Mouse (Mus musculus): Measurements from ENCODE around the gene Ddx39. TPM values are rescaled to one million over a fixed set of nuclear protein-coding genes. Genes with fewer than 3 reads are reported as not detected.

Gene Ddx39
- total RNA-seq (2014; fragmentation: Nextera tagmentation) (115 and 123 TPM in 2 replicates), total RNA-seq (2017) (123 and 124 TPM in 2 replicates)

DNA sequence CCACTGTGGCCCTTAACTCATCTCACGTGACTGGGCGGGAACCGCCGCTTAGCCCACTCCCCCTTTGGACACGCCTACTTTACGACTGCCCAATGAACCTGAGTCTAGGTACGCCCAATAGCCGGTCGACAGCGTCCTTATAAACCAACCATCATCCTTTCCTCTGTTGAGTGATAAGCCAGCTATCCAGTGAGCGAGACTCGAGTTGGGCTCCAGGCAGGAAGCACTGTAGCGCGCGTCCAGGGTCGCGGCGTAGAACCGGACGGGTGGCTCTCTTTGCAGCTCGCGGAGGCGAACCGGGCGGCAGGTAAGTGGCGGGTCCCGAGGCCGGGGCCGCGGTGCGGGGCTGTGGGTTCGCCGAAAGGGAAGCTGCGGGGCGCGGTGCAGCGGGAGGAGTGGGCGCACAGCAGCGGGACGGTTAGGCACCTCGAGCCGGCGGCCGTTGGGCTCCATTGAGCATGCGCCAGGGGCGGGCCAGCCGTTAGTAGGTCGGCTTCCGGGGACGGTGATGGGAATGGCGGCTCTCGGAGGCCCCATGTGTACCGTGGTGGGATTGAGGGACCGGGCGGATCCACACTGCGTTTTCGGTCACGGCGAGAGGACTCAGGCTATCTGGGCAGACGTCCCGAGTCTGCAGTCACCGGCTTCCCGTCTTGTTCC lies at the start of gene Ddx39:
TSS of gene Ddx39 (plus strand) at position 147 of the 660 bp plus-strand sequence.
- ATAC-seq (replicated peaks; ENCODE audit: poor library complexity, severe bottlenecking), result peak; percentile 94

DNA sequence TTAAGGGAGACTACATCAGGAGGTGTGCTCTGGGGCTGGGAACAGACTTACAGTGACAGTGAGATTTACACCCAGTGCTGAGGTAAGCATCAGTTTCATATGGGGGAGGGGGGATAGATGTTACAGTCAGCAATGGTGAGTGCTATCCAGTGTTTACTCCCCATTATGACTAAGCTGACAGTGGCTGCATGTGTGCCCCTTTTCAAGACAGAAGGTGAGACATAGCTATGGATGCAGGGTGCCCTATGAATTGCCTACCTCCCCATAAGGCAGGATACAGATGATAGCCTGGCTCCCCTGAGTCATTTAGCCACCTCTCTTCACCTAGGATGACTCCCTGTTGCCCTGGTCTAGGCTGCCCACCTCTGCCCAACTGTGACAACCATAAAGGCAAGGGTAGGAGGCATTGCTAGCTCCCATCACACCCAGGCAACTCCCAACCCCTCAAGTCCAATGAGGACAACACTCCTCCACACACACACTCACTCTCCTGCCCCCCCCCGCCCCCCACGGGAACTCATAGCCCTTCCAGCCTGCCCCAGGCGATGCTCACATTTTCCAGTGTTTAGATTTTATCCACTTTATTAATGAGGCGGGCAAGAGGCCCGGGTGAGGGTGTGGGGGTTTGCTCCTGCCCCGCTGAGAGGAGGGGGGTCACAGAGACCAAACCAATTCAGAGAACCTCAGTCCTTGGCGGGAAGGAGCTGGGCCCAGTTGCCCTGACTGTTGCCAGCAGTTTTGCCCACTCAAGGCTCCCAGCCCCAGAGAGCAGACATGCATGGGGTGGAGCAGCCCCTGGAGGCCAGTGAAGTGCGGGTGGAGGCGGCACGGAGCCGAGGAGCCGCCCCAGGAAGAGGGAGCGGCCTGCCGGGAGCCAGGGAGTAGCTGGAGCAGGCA lies 48.8 kb upstream of the Ddx39 start, which contains the start of gene Ptger1:
TSS of gene Ptger1 (plus strand) at position 710 of the 897 bp plus-strand sequence.
- ATAC-seq (replicated peaks; ENCODE audit: poor library complexity, severe bottlenecking), result no peak

DNA sequence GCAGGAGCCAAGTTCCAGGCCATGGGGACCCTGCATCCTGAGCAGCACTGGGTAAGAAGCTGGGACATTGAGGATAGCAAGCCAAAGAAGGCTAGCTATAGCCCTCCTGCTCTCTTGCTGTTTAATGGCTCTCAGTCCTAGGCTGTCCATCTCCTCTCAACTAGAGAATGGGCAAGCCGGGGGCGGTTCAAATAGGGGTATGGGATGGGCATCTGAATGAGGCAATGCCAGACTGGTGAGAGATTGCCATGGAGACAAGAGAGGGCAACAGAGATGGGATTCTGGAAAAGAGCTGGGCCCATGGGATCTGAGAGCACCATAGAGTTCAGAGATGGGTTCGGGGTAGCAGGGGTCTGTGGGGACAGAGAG lies 48.1 kb upstream of the Ddx39 start:
- no peak for ATAC-seq (replicated peaks; ENCODE audit: poor library complexity, severe bottlenecking)

- no peak for ATAC-seq (replicated peaks; ENCODE audit: poor library complexity, severe bottlenecking)
Measured at GRCm38 (mm10) chr8:83667526-83667925, 47.5 kb upstream of the Ddx39 start.

DNA sequence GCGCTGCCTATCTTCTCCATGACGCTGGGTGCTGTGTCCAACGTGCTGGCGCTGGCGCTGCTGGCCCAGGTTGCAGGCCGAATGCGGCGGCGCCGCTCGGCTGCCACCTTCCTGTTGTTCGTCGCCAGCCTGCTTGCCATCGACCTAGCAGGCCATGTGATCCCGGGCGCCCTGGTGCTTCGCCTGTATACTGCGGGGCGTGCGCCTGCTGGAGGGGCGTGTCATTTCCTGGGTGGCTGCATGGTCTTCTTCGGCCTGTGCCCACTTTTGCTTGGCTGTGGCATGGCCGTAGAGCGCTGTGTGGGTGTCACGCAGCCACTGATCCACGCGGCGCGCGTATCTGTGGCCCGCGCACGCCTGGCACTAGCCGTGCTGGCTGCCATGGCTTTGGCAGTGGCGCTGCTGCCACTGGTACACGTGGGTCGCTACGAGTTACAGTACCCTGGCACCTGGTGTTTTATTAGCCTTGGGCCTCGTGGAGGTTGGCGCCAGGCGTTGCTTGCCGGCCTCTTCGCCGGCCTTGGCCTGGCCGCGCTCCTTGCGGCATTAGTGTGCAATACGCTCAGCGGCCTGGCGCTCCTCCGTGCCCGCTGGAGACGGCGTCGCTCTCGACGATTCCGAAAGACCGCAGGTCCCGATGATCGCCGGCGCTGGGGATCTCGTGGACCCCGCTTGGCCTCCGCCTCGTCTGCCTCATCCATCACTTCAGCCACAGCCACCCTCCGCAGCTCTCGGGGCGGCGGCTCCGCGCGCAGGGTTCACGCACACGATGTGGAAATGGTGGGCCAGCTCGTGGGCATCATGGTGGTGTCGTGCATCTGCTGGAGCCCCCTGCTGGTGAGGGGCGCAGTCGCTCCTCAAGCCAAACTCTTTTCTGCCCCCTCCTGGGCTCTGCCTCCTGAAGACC lies 46.7 kb upstream of the Ddx39 start:
- peak; percentile 62 for ATAC-seq (replicated peaks; ENCODE audit: poor library complexity, severe bottlenecking)

- no peak for ATAC-seq (replicated peaks; ENCODE audit: poor library complexity, severe bottlenecking)
Measured at GRCm38 (mm10) chr8:83669013-83669412, 46.0 kb upstream of the Ddx39 start.

- ATAC-seq (replicated peaks; ENCODE audit: poor library complexity, severe bottlenecking), result no peak
Measured at GRCm38 (mm10) chr8:83672936-83673335, 42.0 kb upstream of the Ddx39 start.

DNA sequence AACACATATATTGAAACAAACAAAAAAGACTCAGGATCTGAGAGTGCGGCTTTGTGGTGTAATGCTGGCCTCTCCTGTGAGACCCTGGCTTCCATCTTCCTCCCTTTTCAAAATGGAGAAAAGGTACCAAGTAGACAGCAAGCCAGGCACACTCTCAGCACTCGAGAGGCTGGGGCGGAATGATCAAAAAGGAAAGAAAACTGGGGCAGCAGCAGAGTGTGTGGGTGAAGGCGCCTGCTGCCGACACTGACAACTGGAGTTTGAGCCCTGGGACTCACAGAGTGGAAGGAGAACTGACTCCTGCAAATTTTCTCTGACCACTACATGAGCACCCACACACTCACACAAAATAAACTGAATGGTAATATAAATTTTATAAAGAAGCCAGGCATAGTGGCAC lies 40.5 kb upstream of the Ddx39 start:
- ATAC-seq (replicated peaks; ENCODE audit: poor library complexity, severe bottlenecking), result no peak

DNA sequence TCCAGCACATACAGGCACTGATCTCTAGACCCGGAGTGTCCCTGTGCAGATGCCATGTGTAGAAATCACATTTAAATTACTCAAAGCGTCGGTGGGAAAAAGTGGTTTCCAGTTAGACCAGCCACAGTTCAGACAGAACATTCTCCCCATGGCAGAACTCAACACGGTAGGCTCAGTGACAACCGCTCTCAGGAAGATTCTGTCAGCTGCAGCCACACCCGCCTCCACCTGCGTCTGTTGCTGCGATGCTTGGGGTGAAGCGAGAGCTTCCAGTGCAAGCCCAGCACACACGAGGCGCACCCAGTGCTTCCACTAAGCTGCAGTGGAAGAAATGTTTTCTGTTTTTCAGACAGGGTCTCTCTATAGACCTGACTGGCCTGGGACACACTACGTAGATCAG lies 35.1 kb upstream of the Ddx39 start:
- no peak for ATAC-seq (replicated peaks; ENCODE audit: poor library complexity, severe bottlenecking)

- no peak for ATAC-seq (replicated peaks; ENCODE audit: poor library complexity, severe bottlenecking)
Measured at GRCm38 (mm10) chr8:83680603-83681002, 34.4 kb upstream of the Ddx39 start.

- peak; percentile 81 for ATAC-seq (replicated peaks; ENCODE audit: poor library complexity, severe bottlenecking)
Measured at GRCm38 (mm10) chr8:83681099-83681498, 33.9 kb upstream of the Ddx39 start.

- no peak for ATAC-seq (replicated peaks; ENCODE audit: poor library complexity, severe bottlenecking)
Measured at GRCm38 (mm10) chr8:83684517-83684916, 30.5 kb upstream of the Ddx39 start.

DNA sequence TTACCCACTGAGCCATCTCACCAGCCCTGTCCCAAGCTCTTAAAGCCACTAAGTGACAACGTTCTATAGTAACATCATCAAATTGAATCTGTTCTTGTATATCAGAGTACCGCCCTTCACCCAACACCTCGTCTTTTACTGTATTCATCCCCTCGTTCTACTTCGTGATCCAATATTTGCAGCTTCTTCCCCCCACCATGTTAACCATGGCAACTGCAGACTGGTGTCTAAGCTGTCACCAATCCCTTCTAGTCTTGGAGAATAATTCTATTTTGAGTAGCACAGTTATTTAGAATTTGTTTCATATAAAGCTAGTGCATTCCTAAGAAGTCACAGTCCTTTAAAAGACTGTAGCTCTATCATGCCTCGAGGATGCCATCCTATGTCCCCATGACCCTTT lies 25.7 kb upstream of the Ddx39 start:
- ATAC-seq (replicated peaks; ENCODE audit: poor library complexity, severe bottlenecking), result no peak

GRCm38 (mm10) chr8:83693609-83694236 lies 21.3 kb upstream of the Ddx39 start:
- ATAC-seq (replicated peaks; ENCODE audit: poor library complexity, severe bottlenecking), result peak; percentile 45

- no peak for ATAC-seq (replicated peaks; ENCODE audit: poor library complexity, severe bottlenecking)
Measured at GRCm38 (mm10) chr8:83694369-83695160, 20.4 kb upstream of the Ddx39 start.

DNA sequence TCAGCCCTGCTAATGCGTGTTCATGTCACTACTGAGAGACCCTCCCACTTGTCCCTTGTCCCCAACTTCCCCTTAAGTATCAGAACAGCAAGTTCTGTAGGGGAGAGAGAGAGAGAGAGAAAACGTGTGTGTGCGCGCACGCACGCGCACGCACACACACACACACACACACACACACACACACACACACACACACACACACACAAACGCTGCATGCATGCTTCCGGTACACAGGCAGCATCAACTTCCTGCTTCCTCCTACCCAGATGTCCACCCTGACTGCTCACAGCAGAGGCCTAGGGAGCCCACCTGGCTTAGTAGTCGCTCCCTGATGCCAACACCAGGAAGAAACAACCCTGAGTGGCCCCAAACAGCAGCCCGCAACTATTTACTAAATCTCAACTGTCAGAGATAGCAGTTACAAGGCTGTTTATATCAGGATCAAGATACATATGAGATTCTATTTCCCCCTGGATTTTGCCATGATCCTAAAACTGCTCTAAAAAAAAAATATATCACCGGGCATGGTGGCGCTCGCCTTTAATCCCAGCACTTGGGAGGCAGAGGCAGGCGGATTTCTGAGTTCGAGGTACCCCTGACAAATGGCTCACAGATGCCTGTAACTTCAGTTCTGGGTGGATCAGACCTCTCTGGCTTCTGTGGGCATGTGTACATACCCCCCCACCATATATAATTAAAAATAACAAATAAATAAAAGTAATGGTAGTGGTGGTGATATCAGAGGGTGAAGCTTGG lies 19.4 kb upstream of the Ddx39 start:
- ATAC-seq (replicated peaks; ENCODE audit: poor library complexity, severe bottlenecking), result peak; percentile 38

DNA sequence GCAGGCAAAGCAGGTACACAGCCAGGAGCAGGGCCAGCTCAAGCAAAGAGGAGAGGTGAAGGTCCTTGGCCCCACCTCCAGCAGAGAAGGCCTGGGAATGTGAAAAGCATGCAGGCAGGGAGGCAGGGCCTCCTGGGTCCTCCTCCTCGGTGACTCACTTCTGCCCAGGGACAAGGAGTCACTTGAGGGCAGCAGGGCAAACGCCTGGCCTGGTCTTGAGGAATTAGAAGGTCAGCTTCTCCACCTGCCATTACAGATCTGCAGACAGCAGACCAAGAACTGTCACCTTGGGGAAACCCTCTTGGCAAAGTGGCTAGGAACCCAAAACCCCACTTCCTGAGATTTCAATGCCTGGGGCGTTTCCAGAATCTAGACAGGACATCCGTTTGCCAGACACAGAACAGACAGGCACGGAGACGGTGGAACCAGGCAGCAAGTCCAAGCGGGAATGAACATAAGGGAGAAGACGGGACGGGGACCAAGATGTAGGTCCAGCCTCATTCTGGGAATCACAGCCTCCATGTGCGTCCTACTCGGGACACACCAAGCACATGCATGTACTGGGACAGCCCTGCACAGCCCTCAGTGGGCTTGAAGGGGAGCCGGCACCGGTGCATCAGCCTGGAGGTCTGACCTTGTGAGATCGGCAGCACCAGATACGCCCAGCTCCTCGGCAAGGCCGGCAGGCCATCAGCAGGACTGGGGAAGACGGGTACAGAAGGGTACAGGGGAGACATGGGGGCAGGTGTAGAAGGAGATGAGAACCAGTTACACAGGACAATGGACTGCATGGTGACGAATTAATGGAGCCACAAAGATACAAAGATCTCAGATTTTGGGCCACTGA lies 17.4 kb upstream of the Ddx39 start:
- ATAC-seq (replicated peaks; ENCODE audit: poor library complexity, severe bottlenecking), result peak; percentile 10; the same call in 1 of the 2 replicates

DNA sequence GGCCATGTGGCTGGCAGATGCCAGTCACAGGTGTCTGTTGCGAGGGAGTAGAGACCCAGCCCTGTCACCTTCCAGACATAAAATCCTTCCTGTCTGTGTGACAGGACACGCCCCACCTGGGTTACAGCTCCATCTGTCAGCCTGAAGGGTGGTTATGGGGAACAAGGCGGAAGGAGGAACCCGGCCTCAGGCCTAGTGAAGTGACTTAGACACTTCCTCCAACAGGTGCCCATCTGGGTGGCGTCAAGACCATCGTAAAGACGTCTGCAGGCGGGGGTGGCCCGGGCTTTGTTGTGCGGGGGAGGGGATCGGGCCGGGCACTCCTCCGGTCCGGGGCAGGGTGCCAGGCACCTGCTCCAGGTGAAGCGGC lies 16.7 kb upstream of the Ddx39 start:
- peak; percentile 66 for ATAC-seq (replicated peaks; ENCODE audit: poor library complexity, severe bottlenecking)

Data from granulocyte monocyte progenitor cell, adult 5-6 weeks (primary cell).